Mouse (Mus musculus) stomach, embryonic 16.5 days (tissue): Measurements from ENCODE around the gene Rerg. TPM values are rescaled to one million over a fixed set of nuclear protein-coding genes. Genes with fewer than 3 reads are reported as not detected.

Source experiments
- ATAC-seq: fragments of 200-750 bp; cut with Nextera tagmentation; 2 replicates; pipeline ENCODE4 v1.8.0; 2017; ENCODE audit warnings: moderate number of reproducible peaks, moderate TSS enrichment; ENCODE audit not compliant: insufficient read depth, low FRiP score
- H3K27ac ChIP-seq: fragments of 300-500 bp; sonication (generic); 2 replicates; pipeline ENCODE4 v1.5.1; 2014; ENCODE audit warnings: low read length
- H3K27me3 ChIP-seq: fragments of 300-500 bp; sonication (generic); 2 replicates; pipeline ENCODE4 v1.6.1; 2014; ENCODE audit warnings: low read length, control low read depth, mixed read lengths; ENCODE audit not compliant: control insufficient read depth, insufficient read depth
- H3K36me3 ChIP-seq: fragments of 300-500 bp; sonication (generic); 2 replicates; pipeline ENCODE4 v1.6.1; 2014; ENCODE audit warnings: low read length; ENCODE audit not compliant: control insufficient read depth, insufficient read depth
- H3K4me1 ChIP-seq: fragments of 300-500 bp; sonication (generic); 2 replicates; pipeline ENCODE4 v1.6.1; 2014; ENCODE audit warnings: low read length, control low read depth, mixed read lengths; ENCODE audit not compliant: control insufficient read depth, insufficient read depth
- H3K4me2 ChIP-seq: fragments of 300-500 bp; sonication (generic); 2 replicates; pipeline ENCODE4 v1.6.1; 2014; ENCODE audit warnings: low read depth, low read length, mixed read lengths
- H3K4me3 ChIP-seq: fragments of 300-500 bp; sonication (generic); replicated peaks from 2 replicates; pipeline ENCODE4 v1.5.1; 2014; ENCODE audit warnings: mild to moderate bottlenecking, low read length
- H3K9ac ChIP-seq: fragments of 300-500 bp; sonication (generic); 2 replicates; pipeline ENCODE4 v1.6.1; 2014; ENCODE audit warnings: low read length
- H3K9me3 ChIP-seq: fragments of 300-500 bp; sonication (generic); replicated peaks from 2 replicates; pipeline ENCODE4 v1.6.1; 2016; ENCODE audit warnings: low read length, control low read depth; ENCODE audit not compliant: control insufficient read depth
- WGBS: fragments of 180-500 bp; shearing (Covaris S2); extraction: QIAGEN DNeasy Blood & Tissue Kit; methylation state at CpG from one replicate; pipeline ENCODE4 v1.1.7; 2014; 5-methylcytosine and 5-hydroxymethylcytosine counted together
- polyA plus RNA-seq: library from polyadenylated mRNA; unstranded; fragments of >200 nt; fragmentation: Nextera tagmentation; extraction: Ambion mirVana; gene quantifications from 2 replicates; pipeline ENCODE4 v1.2.1, GENCODE M21; 2015

Rerg gene
- polyA plus RNA-seq, 1 experiment from 2014 or later = 32.1 TPM

- Histone ChIP-seq H3K9me3 (no peaks in the 10 kb centered on the region), H3K36me3 (no peaks in the 10 kb centered on the region), H3K4me1 (no peaks in the 10 kb centered on the region), H3K27me3 (no peaks in the 10 kb centered on the region), H3K9ac (no peak overlapping the region), H3K4me2 (no peak overlapping the region), H3K27ac (no peak overlapping the region), H3K4me3 (no peak overlapping the region)
- WGBS = 88% methylated on average over 3 of the region's 3 CpGs
- ATAC-seq = no peak
Measured at GRCm38 (mm10) chr6:137201166-137201565, 30.9 kb upstream of the Rerg start.

GRCm38 (mm10) chr6:137192063-137192462 is 21.8 kb upstream of the Rerg start:
- H3K9me3 ChIP-seq = no peaks in the 10 kb centered on the region
- no peak overlapping the region for H3K4me3 ChIP-seq
- ATAC-seq = no peak
- H3K4me1 ChIP-seq = no peaks in the 10 kb centered on the region
- H3K27me3 ChIP-seq = no peaks in the 10 kb centered on the region
- no peak overlapping the region for H3K27ac ChIP-seq
- H3K36me3 ChIP-seq = no peaks in the 10 kb centered on the region
- no peak overlapping the region for H3K9ac ChIP-seq
- WGBS = 15% methylated on average over 6 of the region's 6 CpGs
- no peak overlapping the region for H3K4me2 ChIP-seq

- Histone ChIP-seq H3K27me3 (no peaks in the 10 kb centered on the region), H3K9ac (no peak overlapping the region), H3K9me3 (no peaks in the 10 kb centered on the region), H3K4me1 (no peaks in the 10 kb centered on the region), H3K4me2 (no peak overlapping the region), H3K27ac (no peak overlapping the region), H3K36me3 (no peaks in the 10 kb centered on the region), H3K4me3 (no peak overlapping the region)
- 84% methylated on average over 11 of the region's 11 CpGs for WGBS
- no peak for ATAC-seq
Measured at GRCm38 (mm10) chr6:137191026-137191425, 20.7 kb upstream of the Rerg start.

GRCm38 (mm10) chr6:137190577-137190976 is 20.3 kb upstream of the Rerg start:
- no peaks in the 10 kb centered on the region for H3K4me1 ChIP-seq
- H3K4me2 ChIP-seq = no peak overlapping the region
- no peak overlapping the region for H3K27ac ChIP-seq
- H3K9ac ChIP-seq = no peak overlapping the region
- 79% methylated on average over 6 of the region's 6 CpGs for WGBS
- H3K9me3 ChIP-seq = no peaks in the 10 kb centered on the region
- no peaks in the 10 kb centered on the region for H3K36me3 ChIP-seq
- no peak overlapping the region for H3K4me3 ChIP-seq
- ATAC-seq = no peak
- no peaks in the 10 kb centered on the region for H3K27me3 ChIP-seq

GRCm38 (mm10) chr6:137188375-137188926 is 18.2 kb upstream of the Rerg start:
- no peak overlapping the region for H3K4me3 ChIP-seq
- H3K4me2 ChIP-seq = no peak overlapping the region
- no peaks in the 10 kb centered on the region for H3K9me3 ChIP-seq
- ATAC-seq = no peak
- WGBS = 46% methylated on average over 11 of the region's 11 CpGs
- no peaks in the 10 kb centered on the region for H3K4me1 ChIP-seq
- H3K9ac ChIP-seq = no peak overlapping the region
- no peak overlapping the region for H3K27ac ChIP-seq
- no peaks in the 10 kb centered on the region for H3K36me3 ChIP-seq
- H3K27me3 ChIP-seq = no peaks in the 10 kb centered on the region

GRCm38 (mm10) chr6:137187426-137187825 is 17.1 kb upstream of the Rerg start:
- 62% methylated on average over 3 of the region's 3 CpGs for WGBS
- H3K4me3 ChIP-seq = no peak overlapping the region
- ATAC-seq = no peak

GRCm38 (mm10) chr6:137180636-137181035 is 10.3 kb upstream of the Rerg start:
- Histone ChIP-seq H3K27ac (no peak overlapping the region), H3K4me1 (0 out of 2 replicates have a peak, but pooled peaks cover 4% of the 10 kb centered on the region), H3K27me3 (no peaks in the 10 kb centered on the region), H3K9ac (no peak overlapping the region), H3K9me3 (no peaks in the 10 kb centered on the region), H3K4me2 (no peak overlapping the region), H3K4me3 (no peak overlapping the region), H3K36me3 (no peaks in the 10 kb centered on the region)
- ATAC-seq = no peak
- WGBS = 69% methylated on average over 6 of the region's 6 CpGs

More at GRCm38 (mm10) chr6:137187426-137187825, 17.1 kb upstream of the Rerg start:
- Histone ChIP-seq H3K4me2 (no peak overlapping the region), H3K36me3 (no peaks in the 10 kb centered on the region), H3K4me1 (no peaks in the 10 kb centered on the region), H3K9me3 (no peaks in the 10 kb centered on the region), H3K27ac (no peak overlapping the region), H3K27me3 (no peaks in the 10 kb centered on the region), H3K9ac (no peak overlapping the region)

GRCm38 (mm10) chr6:137180115-137180514 is 9.8 kb upstream of the Rerg start:
- no peaks in the 10 kb centered on the region for H3K36me3 ChIP-seq
- H3K9ac ChIP-seq = no peak overlapping the region
- H3K27me3 ChIP-seq = no peaks in the 10 kb centered on the region
- no peaks in the 10 kb centered on the region for H3K9me3 ChIP-seq
- 0 out of 2 replicates have a peak, but pooled peaks cover 4% of the 10 kb centered on the region for H3K4me1 ChIP-seq
- H3K4me2 ChIP-seq = no peak overlapping the region
- H3K4me3 ChIP-seq = no peak overlapping the region
- no peak overlapping the region for H3K27ac ChIP-seq
- 28% methylated on average over 8 of the region's 8 CpGs for WGBS
- no peak for ATAC-seq

GRCm38 (mm10) chr6:137179026-137179425 is 8.7 kb upstream of the Rerg start:
- ATAC-seq = no peak
- Histone ChIP-seq H3K27me3 (no peaks in the 10 kb centered on the region), H3K4me1 (0 out of 2 replicates have a peak, but pooled peaks cover 4% of the 10 kb centered on the region), H3K27ac (no peak overlapping the region), H3K9ac (no peak overlapping the region), H3K36me3 (no peaks in the 10 kb centered on the region), H3K4me3 (no peak overlapping the region), H3K9me3 (no peaks in the 10 kb centered on the region), H3K4me2 (no peak overlapping the region)
- WGBS = 59% methylated on average over 3 of the region's 3 CpGs
